Mouse (Mus musculus) left cerebral cortex, adult 6 months (tissue): ENCODE data around the gene Slc35e4. TPM values are rescaled to one million over a fixed set of nuclear protein-coding genes. Genes with fewer than 3 reads are reported as not detected.

ENCODE experiments used
- long read RNA-seq, 2 experiments: library from polyadenylated mRNA; unstranded; transcript quantifications; one replicate each; pipeline ENCODE4 v2.0.0; 2019 to 2020
- polyA plus RNA-seq: library from polyadenylated mRNA; unstranded; fragments of <200 nt; fragmentation: Nextera tagmentation; gene quantifications from 2 replicates; pipeline ENCODE4 v1.2.3, GENCODE M21; 2021

Slc35e4 gene
- polyA plus RNA-seq = 11.6 and 15.8 TPM in 2 replicates
- long read RNA-seq, experiment 1, transcript Slc35e4-201 (2 exons, 3,059 nt) = major isoform, 236 of 238 reads
- long read RNA-seq, experiment 1, partial matches to known transcripts = 1 of 238 reads
- long read RNA-seq, experiment 1, other reads (novel, unspliced or antisense) = 1 of 238 reads
- long read RNA-seq, experiment 2, transcript Slc35e4-201 (2 exons, 3,059 nt) = major isoform, 28 of 32 reads
- long read RNA-seq, experiment 2, partial matches to known transcripts = 3 of 32 reads
- long read RNA-seq, experiment 2, other reads (novel, unspliced or antisense) = 1 of 32 reads

GRCm38 (mm10) chr11:3914109-3914840 is at the start of gene Slc35e4:
Gene Slc35e4 (minus strand): TSS chr11:3914664.

GRCm38 (mm10) chr11:3963610-3964415 is 49.3 kb upstream of the Slc35e4 start, which contains the start of gene Pes1:
Gene Pes1 (plus strand): TSS chr11:3963975.

GRCm38 (mm10) chr11:3931511-3932211 is 17.2 kb upstream of the Slc35e4 start, which contains the start of gene Tcn2:
Gene Tcn2 (minus strand): TSS chr11:3932159.

GRCm38 (mm10) chr11:3894406-3895281 is 19.8 kb downstream of the Slc35e4 start, which contains the start of the genes 4921536K21Rik and Dusp18:
Gene 4921536K21Rik (minus strand): TSS chr11:3895098.
Gene Dusp18 (plus strand): TSS chr11:3895240.

GRCm38 (mm10) chr11:3863454-3864112 is 50.9 kb downstream of the Slc35e4 start, which contains the start of gene Osbp2:
Gene Osbp2 (minus strand): TSS chr11:3863903.

Other genes with a start within 250 kb of the Slc35e4 start
- gene Osbp2, start 50.8 kb downstream of the Slc35e4 start, polyA plus RNA-seq = 14.4 and 32.5 TPM in 2 replicates
- gene 4921536K21Rik, start 19.6 kb downstream of the Slc35e4 start, polyA plus RNA-seq = 0.20 and 0.23 TPM in 2 replicates
- 11.0 and 15.8 TPM in 2 replicates for gene Dusp18, start 19.4 kb downstream of the Slc35e4 start, polyA plus RNA-seq
- gene Tcn2, start 17.5 kb upstream of the Slc35e4 start, polyA plus RNA-seq = 19.9 and 22.1 TPM in 2 replicates
- gene Pes1, start 49.3 kb upstream of the Slc35e4 start, polyA plus RNA-seq = 28.6 and 30.3 TPM in 2 replicates
- not detected in 2 replicates for gene 4930556J24Rik, start 62.1 kb upstream of the Slc35e4 start, polyA plus RNA-seq
- 5.3 and 11.0 TPM in 2 replicates for gene Gal3st1, start 69.0 kb upstream of the Slc35e4 start, polyA plus RNA-seq
- gene Sec14l4, start 116.8 kb upstream of the Slc35e4 start, polyA plus RNA-seq = 0.27 and 0.38 TPM in 2 replicates
- 0.45 and 1.1 TPM in 2 replicates for gene Sec14l3, start 150.2 kb upstream of the Slc35e4 start, polyA plus RNA-seq
- gene Mtfp1, start 180.8 kb upstream of the Slc35e4 start, polyA plus RNA-seq = 119 and 156 TPM in 2 replicates
- gene Sec14l2, start 208.8 kb upstream of the Slc35e4 start, polyA plus RNA-seq = 3.3 and 3.9 TPM in 2 replicates
- 6.3 and 29.1 TPM in 2 replicates for gene Rnf215, start 220.5 kb upstream of the Slc35e4 start, polyA plus RNA-seq
- 4.5 and 5.5 TPM in 2 replicates for gene Ccdc157, start 245.6 kb upstream of the Slc35e4 start, polyA plus RNA-seq
- gene Sf3a1, start 245.7 kb upstream of the Slc35e4 start, polyA plus RNA-seq = 21.0 and 36.4 TPM in 2 replicates